Mouse (Mus musculus): ENCODE results near the gene Exosc1.

GRCm38 (mm10) chr19:41973891-41974794 lies 40.9 kb upstream of the Exosc1 start:
- TF ChIP-seq CTCF (IDR thresholded peaks at IDR 0.05; ENCODE audit: borderline replicate concordance, control insufficient read depth, extremely low read depth, insufficient read depth, low read length, poor library complexity) (no peak), POLR2A (IDR thresholded peaks at IDR 0.05; ENCODE audit: control insufficient read depth, extremely low read depth, insufficient read depth, low read length, poor library complexity) (no peak)
